Mouse (Mus musculus): ENCODE results near the gene D8Ertd738e. TPM values are rescaled to one million over a fixed set of nuclear protein-coding genes. Genes with fewer than 3 reads are reported as not detected.

D8Ertd738e gene
- polyA plus RNA-seq, 1 experiment from 2014 or later = 321 TPM

- ATAC-seq (ENCODE audit: low FRiP score, low TSS enrichment) = no peak
These were observed 50.6 kb downstream of the D8Ertd738e start for GRCm38 (mm10) chr8:84198871-84199270.

GRCm38 (mm10) chr8:84197922-84198774 is 51.4 kb downstream of the D8Ertd738e start:
- peak; percentile 80 for ATAC-seq (ENCODE audit: low FRiP score, low TSS enrichment)
- WGBS = 2% methylated on average over 30 of the region's 30 CpGs
- H3K4me1 ChIP-seq (ENCODE audit: insufficient read depth, low read length) = peaks cover 56% of the 10 kb centered on the region

More at GRCm38 (mm10) chr8:84198871-84199270, 50.6 kb downstream of the D8Ertd738e start:
- Histone ChIP-seq H3K4me3 (ENCODE audit: low read length) (no peak overlapping the region; the same call in 1 of the 2 replicates), H3K27ac (ENCODE audit: low read length) (peak overlapping the region; percentile 99), H3K9ac (replicated peaks; ENCODE audit: low read length) (0 out of 2 replicates have a peak overlapping the region, but pooled peaks have one; percentile 8), H3K9me3 (ENCODE audit: low read length) (no peaks in the 10 kb centered on the region), H3K4me2 (replicated peaks; ENCODE audit: low read depth, low read length) (peak overlapping the region; percentile 64; the same call in 1 of the 2 replicates), H3K27me3 (ENCODE audit: insufficient read depth, low read length) (no peaks in the 10 kb centered on the region), H3K4me1 (ENCODE audit: insufficient read depth, low read length) (peaks cover 60% of the 10 kb centered on the region), H3K36me3 (ENCODE audit: insufficient read depth, low read length) (no peaks in the 10 kb centered on the region)
- WGBS = 20% methylated on average over 4 of the region's 4 CpGs

GRCm38 (mm10) chr8:84197141-84197921 is 52.2 kb downstream of the D8Ertd738e start:
- H3K27ac ChIP-seq (ENCODE audit: low read length) = peak overlapping the region; percentile 99
- peak; percentile 37 for ATAC-seq (ENCODE audit: low FRiP score, low TSS enrichment)
- no peaks in the 10 kb centered on the region for H3K36me3 ChIP-seq (ENCODE audit: insufficient read depth, low read length)
- WGBS = 1% methylated on average over 43 of the region's 43 CpGs
- H3K4me1 ChIP-seq (ENCODE audit: insufficient read depth, low read length) = peaks cover 54% of the 10 kb centered on the region
- H3K9me3 ChIP-seq (ENCODE audit: low read length) = no peaks in the 10 kb centered on the region
- H3K4me2 ChIP-seq (replicated peaks; ENCODE audit: low read depth, low read length) = peak overlapping the region; percentile 64
- H3K9ac ChIP-seq (replicated peaks; ENCODE audit: low read length) = peak overlapping the region; percentile 72
- no peaks in the 10 kb centered on the region for H3K27me3 ChIP-seq (ENCODE audit: insufficient read depth, low read length)
- peak overlapping the region; percentile 54 for H3K4me3 ChIP-seq (ENCODE audit: low read length)

More at GRCm38 (mm10) chr8:84197922-84198774, 51.4 kb downstream of the D8Ertd738e start:
- H3K9ac ChIP-seq (replicated peaks; ENCODE audit: low read length) = peak overlapping the region; percentile 72
- H3K9me3 ChIP-seq (ENCODE audit: low read length) = no peaks in the 10 kb centered on the region
- peak overlapping the region; percentile 99 for H3K27ac ChIP-seq (ENCODE audit: low read length)
- peak overlapping the region; percentile 64 for H3K4me2 ChIP-seq (replicated peaks; ENCODE audit: low read depth, low read length)
- no peaks in the 10 kb centered on the region for H3K27me3 ChIP-seq (ENCODE audit: insufficient read depth, low read length)
- H3K36me3 ChIP-seq (ENCODE audit: insufficient read depth, low read length) = no peaks in the 10 kb centered on the region
- H3K4me3 ChIP-seq (ENCODE audit: low read length) = peak overlapping the region; percentile 54

MicroRNA genes within 50 kb of the gene (microRNA counts, 519-probe panel; counts per million panel counts)
- microRNA mmu-miR-23a = 4,189 counts per million, percentile 92 among the panel's probes with 10 or more counts
- 4,553 counts per million, percentile 94 among the panel's probes with 10 or more counts for microRNA mmu-miR-27a

Small RNAs within 50 kb of the gene (microRNA-seq; reads per million reads assigned to microRNA genes)
- gene Mir23a (13,818 reads per million, percentile 96 among the genes with 10 or more reads in this experiment), gene Mir24-2 (not detected), gene Mir27a (208 reads per million, percentile 65 among the genes with 10 or more reads in this experiment), gene Mir3074-2 (not detected)

Other genes starting within 250 kb of the D8Ertd738e start
- gene 1700067K01Rik, start 248.2 kb downstream of the D8Ertd738e start, polyA plus RNA-seq (2015; fragmentation: Nextera tagmentation; extraction: Ambion mirVana) = 0.51 and 1.1 TPM in 2 replicates
- gene 2210011C24Rik, start 237.5 kb downstream of the D8Ertd738e start, polyA plus RNA-seq (2015; fragmentation: Nextera tagmentation; extraction: Ambion mirVana) = 7.5 and 9.0 TPM in 2 replicates
- gene Palm3, start 228.2 kb downstream of the D8Ertd738e start, polyA plus RNA-seq (2015; fragmentation: Nextera tagmentation; extraction: Ambion mirVana) = 15.5 and 16.7 TPM in 2 replicates
- gene Il27ra, start 207.1 kb downstream of the D8Ertd738e start, polyA plus RNA-seq (2015; fragmentation: Nextera tagmentation; extraction: Ambion mirVana) = 2.9 TPM in 2 replicates
- not detected in 2 replicates for gene Rln3, start 204.7 kb downstream of the D8Ertd738e start, polyA plus RNA-seq (2015; fragmentation: Nextera tagmentation; extraction: Ambion mirVana)
- gene Gm10643, start 184.6 kb downstream of the D8Ertd738e start, polyA plus RNA-seq (2015; fragmentation: Nextera tagmentation; extraction: Ambion mirVana) = 1.2 TPM in 2 replicates
- 10.5 and 11.2 TPM in 2 replicates for gene Rfx1, start 182.9 kb downstream of the D8Ertd738e start, polyA plus RNA-seq (2015; fragmentation: Nextera tagmentation; extraction: Ambion mirVana)
- gene Dcaf15, start 145.0 kb downstream of the D8Ertd738e start, polyA plus RNA-seq (2015; fragmentation: Nextera tagmentation; extraction: Ambion mirVana) = 11.0 and 11.3 TPM in 2 replicates
- gene Podnl1, start 123.7 kb downstream of the D8Ertd738e start, polyA plus RNA-seq (2015; fragmentation: Nextera tagmentation; extraction: Ambion mirVana) = 0.24 and 0.30 TPM in 2 replicates
- 29.0 and 31.1 TPM in 2 replicates for gene Cc2d1a, start 101.8 kb downstream of the D8Ertd738e start, polyA plus RNA-seq (2015; fragmentation: Nextera tagmentation; extraction: Ambion mirVana)
- gene 4930432K21Rik, start 101.7 kb downstream of the D8Ertd738e start, polyA plus RNA-seq (2015; fragmentation: Nextera tagmentation; extraction: Ambion mirVana) = 1.7 and 1.9 TPM in 2 replicates
- 2.6 and 3.1 TPM in 2 replicates for gene Nanos3, start 64.5 kb downstream of the D8Ertd738e start, polyA plus RNA-seq (2015; fragmentation: Nextera tagmentation; extraction: Ambion mirVana)
- gene Zswim4, start 12.7 kb downstream of the D8Ertd738e start, polyA plus RNA-seq (2015; fragmentation: Nextera tagmentation; extraction: Ambion mirVana) = 18.3 and 18.5 TPM in 2 replicates
- 70.1 and 71.1 TPM in 2 replicates for gene Mri1, start 7.6 kb upstream of the D8Ertd738e start, polyA plus RNA-seq (2015; fragmentation: Nextera tagmentation; extraction: Ambion mirVana)
- 20.5 and 22.6 TPM in 2 replicates for gene Ccdc130, start 20.7 kb upstream of the D8Ertd738e start, polyA plus RNA-seq (2015; fragmentation: Nextera tagmentation; extraction: Ambion mirVana)
- 2.0 and 3.0 TPM in 2 replicates for gene Cacna1a, start 138.7 kb upstream of the D8Ertd738e start, polyA plus RNA-seq (2015; fragmentation: Nextera tagmentation; extraction: Ambion mirVana)

Data from kidney, embryonic 16.5 days (tissue).